Mouse (Mus musculus) right cerebral cortex, postnatal 14 days (tissue): ENCODE results near the gene Cyp46a1.

Experiments used
- DNase-seq: peaks from one replicate; pipeline ENCODE4 v3.0.0; 2022

The Cyp46a1 gene

DNA sequence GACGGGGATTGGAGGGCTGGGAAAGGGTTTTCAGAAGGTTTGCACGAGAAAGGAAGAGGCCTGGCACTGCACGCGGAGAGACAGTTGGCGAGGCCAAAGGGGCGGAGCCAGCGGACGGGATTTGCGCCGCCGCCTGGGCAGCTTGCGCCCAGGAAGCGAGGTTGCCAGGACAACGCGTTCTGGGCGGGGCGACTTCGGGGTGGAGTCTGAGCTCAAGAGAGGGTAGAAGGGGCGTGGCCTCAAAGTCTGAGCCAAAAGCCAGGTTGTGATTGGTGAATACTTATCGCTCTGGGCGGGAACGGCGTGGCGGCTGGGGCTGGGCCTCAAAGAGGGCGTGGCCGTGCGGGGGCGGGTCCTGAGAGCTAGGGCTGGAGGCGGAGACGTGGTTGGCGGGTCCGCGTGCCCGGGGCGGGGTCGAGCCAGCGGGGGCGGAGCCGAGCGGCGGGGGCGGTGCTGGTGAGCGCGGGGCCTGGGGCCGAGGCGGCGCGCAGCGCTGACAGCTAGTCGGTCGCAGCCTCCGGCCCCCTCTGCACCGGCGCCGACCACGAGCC, at the start of gene Cyp46a1:
Cyp46a1 (plus strand) TSS at position 487 of the 551 bp plus-strand sequence.
- peak; percentile 100 for DNase-seq

DNA sequence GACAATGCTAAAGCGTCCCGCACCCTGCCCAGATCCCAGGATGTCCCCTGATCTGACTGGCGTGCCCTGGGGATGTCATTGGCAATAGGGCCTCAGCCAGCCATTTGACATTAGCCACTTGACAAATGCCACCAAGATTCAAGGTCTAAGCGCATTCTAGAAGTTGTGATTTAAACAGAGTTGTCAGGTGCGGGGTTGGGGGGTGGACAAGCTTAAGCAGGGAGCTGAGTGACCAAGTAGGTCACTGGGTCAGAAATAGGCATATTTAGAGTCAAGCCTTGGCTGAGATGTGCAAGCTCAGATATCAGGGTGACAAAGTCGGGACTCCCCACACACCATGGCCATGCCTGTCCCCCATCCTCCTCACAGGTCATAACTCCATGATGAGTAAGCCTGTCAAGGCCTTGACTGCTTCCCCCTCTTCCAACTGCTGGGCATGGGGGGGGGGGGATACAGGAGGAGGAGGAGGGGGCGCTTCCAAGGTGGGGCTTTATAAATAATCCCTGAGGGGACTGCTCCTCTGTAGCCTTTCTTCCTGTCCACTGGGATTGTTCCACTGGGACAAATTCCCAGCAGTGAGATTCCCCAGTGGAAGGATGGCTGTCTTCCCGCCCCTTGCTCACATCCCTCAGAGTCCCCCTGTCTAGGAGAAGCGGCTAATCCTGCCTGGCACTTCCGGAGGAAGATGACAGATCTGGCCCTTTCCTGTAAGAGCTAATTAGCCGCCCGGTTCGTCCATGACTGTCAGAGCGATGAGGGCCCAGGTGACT, 49.5 kb upstream of the Cyp46a1 start:
- DNase-seq: no peak

DNA sequence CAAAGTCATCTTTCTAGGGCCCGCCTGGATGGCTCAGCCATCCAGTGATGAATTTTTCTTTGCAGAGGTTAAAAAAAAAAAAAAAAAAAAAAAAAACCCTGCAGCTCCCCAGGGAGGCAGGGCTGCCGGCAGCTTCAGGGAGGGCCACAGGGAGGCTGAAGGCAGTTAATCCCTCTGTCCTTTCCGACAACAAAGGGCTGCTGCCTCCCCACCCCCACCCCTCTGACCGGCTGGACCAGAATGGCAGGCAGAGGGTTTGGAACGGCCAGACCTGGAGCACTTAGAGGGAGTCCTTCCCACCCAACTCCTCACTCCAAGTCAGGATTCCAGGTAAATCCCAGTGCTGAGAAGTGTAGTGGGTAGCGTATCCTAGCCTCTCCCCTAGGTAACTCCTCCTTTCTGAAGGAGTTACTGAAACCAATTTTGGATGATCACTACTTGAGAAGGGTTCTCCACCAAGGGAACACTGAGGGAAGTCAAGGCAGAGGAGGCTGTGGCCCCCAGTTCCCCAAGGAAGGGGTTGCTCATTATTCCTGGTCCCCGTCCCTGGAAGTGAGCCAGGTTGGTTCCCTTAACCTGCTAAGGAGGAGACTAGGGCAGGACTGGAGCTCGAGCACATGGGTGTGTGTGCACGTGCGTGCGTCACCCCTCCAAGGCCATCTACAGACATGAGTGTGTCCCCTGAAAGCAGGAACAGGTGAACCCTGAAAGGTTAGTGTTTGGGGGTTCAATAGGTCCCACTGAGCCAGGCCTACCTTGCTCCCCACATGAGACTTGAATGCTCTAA, 48.8 kb upstream of the Cyp46a1 start:
- DNase-seq: no peak

DNA sequence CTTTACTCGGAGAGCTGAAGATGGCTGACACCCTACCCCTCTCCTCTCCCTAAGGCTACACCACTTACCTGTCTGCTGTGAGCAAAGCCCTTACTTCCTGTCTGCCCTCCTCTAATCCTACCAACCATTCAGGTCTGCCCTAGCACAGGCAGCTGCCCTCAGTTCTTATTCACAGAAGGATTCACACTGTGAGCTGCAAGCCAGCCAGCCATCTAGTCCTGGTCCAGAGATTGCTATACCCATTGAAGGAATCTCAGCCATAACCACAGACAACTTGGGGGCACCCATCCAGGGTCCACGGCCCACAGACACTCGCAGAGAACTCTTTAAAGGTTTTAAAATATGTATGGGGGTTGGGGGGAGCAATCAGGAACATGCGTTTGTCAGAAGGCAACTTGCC, 47.8 kb upstream of the Cyp46a1 start:
- no peak for DNase-seq

DNA sequence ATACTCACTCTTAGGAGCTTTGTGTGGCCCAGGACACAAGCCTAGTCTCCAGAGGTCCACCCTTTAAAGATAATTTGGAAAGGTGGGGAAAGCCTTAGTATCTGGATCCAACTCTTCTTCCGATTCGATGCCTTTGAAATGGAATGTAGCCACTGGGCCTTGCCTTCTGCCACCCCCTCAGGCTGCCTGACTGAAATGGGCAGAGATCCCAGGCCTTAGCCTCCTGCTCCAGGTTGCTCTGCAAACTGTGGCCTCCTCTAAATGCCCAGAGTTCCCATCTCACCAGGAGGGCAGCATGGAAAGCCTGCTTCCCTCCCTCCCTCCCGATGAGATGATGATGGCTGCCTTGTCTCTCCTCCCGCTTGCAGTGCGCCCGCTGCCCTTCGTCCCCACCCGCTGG, 47.2 kb upstream of the Cyp46a1 start:
- no peak for DNase-seq

DNA sequence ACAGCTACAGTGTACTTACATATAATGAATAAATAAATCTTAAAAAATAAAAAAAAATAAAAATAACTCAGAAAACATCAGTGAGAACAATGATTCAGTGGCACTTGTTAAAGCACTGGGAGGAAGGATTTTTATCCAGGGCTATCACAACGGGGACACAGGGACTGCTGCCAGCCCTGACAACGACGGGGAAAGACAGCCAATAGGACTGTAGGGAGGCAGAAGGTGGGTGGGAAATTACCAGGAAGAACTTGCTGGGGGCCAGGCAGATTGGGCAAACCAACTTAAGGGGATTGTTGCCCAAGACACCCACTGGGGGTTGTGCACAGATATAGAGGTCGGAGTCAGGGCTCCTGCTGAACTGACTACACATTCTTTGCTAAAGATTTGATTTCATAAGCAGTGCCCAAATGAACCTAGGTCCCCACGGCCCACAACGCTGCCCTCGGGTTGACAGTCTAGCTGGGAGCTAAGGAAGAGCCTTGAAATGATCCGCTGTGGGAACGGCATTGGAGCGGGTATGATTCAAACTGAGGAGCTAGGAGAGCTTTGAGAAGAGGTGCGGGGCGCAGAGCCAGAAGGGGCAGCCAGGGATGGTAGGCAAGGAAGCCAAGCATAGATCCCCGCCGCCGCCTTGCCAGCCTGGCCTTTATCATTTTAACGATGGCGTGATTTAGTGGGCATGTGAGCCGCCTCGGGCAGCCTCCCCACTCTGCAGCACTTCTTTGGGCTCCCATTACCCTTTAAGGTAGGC, 45.9 kb upstream of the Cyp46a1 start:
- DNase-seq: no peak

DNA sequence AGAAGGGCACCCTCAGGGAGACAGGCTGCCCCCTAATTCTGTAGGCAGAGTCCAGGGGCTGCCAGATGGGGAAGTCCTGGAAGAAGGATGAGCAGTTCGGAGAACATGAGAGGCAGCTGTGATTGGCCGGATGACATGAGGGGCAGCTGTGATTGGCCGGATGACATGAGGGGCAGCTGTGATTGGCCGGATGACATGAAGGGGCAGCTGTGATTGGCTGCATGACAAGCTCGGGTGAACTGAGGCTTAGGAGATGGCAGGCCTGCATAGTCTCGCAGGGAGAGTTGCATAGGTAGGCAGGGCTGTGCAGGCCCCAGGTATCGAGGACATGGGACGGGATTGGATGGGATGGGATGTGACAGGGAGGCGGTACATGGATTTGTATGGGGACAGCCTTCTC, 41.8 kb upstream of the Cyp46a1 start:
- no peak for DNase-seq

DNA sequence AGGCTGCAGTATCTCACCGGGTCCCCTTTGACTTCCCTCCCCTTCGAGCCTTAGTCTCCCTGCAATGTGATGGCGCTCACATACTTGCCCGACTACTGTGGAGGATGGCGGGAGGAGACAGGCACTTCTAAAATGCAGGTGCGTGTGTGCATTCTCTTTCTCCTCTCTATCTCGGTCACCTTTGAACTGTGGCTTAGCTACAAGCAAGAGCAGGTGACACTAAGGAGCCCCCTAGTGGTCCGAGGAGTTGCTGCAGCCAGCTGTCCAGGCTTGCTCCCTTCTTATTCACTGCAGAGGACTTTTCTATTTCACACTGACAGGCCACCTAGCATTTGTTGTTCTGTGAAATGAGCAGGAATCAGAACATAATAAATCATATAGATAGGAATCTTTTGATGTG, 41.2 kb upstream of the Cyp46a1 start:
- peak; percentile 58 for DNase-seq

DNA sequence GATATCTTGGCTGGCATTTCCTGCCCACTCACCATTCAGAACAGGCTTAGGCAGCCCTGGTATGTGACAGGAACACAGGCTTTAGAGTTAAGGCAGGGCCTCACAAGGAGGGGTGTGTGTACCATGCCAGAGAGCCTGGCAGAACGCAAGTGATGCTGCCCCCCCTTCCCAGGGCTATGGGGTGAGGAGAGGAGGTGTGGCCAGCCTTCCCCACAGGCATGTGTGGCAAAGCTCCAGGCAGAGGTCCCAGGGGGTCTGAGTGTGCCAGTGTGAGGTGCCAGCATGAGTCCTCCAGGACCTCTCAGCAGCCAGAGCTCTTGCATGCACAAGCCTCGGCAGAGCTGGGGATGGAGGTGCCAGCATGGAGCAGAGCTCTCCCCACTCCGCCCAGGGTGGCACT, 39.6 kb upstream of the Cyp46a1 start:
- DNase-seq: no peak

DNA sequence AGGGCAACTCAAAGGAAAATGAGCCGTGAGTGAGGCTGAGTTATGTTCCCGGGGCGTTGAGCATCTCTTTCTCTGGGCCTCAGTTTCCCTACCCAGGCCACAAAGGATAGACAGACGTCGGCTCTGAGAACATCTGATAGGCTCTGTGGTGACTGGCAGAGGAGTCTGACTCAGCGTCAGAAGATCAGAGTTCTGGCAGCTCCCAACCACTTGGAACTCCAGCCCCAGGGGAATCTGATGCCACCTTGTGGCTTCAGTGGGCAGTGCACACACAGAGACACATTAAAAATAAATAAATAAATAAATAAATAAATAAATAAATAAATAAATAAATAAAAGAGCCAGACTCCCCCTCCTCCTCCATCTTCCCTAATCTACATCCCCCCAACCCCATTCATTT, 37.1 kb upstream of the Cyp46a1 start:
- no peak for DNase-seq

DNA sequence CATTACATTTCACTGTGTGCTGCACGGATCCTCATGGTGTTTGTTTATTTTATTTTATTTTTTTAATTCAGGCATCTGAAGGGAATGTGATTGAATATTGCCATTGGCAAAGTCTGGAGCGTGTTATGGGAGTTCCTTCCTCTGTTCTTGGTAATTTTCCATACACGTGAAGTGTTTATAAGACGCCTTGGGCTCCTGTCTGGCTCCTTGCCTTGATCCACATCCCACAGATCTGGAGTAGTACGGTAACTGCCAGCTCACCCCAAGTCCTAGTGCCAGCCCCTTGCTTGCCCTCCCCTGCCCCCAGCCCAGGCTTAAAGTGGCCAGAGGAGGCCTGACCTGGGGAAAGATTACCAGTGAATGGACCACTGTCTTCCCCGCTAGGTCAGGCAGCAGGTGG, 33.2 kb upstream of the Cyp46a1 start:
- no peak for DNase-seq

DNA sequence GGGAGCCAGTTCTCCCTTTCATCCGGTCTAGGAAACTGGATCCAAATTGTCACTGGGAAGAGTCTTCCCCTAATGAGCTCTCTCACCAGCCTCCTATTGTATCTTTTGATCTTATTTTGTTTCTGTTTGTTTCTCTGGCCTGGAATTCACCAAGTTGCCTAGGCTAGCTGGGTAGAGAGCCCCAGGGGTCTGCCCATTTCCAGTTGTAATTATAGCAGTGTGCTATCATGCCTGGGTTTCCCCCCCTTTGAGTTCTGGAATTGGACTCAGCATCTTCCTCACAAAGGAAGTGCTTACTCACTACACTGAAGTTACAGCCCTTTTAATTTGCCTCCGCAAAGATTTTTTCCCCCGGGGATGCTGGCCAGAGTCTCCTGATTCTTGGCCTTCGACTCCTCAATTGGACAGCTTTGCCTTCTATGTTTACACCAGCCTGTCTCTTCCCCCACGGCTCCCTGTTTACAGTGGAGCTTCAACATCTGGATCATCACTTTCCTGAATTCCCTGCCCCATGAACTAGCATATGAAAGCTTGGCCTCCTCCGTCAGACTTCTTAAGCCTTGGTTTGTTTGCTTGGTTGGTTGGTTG, 30.3 kb upstream of the Cyp46a1 start:
- DNase-seq: no peak

DNA sequence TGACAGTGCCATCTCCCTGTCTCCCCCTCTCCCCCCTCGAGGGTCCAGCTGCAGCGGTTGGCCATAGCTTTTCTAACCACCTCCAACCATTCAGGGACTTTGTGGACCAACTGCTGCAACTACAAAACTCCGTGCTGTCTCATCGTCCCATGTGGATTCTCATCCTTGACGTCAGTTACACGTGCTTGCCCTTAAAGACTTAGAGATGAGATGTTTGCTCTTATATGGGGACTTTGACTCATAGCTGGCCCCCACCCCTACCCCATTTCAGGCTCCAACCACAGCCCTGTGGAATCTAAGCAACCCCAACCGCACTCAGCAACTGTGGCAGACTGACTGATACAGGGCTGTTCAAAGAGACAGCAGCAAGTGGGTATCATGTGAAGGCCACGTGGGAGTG, 29.0 kb upstream of the Cyp46a1 start:
- DNase-seq: no peak

DNA sequence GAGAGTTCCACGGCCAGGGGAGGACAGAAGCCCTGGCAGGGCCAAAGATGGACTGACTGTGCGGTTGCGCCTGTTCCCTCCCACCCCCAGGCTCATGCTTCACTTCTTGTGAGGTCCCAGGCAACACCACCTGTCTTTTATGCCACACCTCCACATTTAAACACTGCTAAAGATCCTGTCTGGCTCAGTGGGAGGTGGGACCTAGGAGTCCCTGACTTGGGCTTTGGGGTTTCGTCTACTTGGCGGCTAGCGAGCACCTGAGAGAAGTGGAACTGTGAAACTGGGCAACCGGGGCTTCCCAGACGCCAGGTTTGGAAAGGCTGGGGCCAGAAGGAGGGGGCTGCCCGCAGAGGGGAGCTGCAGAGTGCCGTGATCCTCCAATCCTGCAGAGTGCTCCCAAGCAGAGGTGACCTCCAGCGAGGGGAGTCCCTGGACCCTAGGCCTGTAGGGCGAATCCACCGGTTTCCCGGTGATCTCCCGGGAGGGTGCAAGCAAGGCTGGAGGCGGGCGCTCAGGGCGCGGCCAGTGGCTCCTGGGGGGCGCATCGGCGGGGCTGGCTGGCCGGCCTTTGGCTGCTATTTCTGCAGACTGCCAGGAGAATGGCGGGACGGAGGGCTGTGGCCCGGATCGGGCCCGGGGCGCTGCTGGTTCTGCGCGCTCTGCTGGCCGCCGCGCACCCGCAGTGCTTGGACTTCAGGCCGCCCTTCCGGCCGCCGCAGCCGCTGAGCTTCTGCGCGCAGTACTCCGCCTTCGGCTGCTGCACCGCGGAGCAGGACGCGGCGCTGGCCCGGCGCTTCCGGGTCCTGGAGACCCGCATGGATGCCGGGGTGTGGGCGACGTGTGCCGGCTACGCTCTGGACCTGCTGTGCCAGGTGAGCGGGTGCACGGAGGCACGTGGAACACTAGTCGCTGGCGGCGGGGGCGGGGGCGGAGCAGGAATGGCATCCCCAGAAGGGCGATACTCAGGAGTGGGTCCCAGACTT, 28.1 kb upstream of the Cyp46a1 start, which contains the start of gene Hhipl1:
Hhipl1 (plus strand) TSS at position 459 of the 983 bp plus-strand sequence.
- DNase-seq: peak; percentile 33

DNA sequence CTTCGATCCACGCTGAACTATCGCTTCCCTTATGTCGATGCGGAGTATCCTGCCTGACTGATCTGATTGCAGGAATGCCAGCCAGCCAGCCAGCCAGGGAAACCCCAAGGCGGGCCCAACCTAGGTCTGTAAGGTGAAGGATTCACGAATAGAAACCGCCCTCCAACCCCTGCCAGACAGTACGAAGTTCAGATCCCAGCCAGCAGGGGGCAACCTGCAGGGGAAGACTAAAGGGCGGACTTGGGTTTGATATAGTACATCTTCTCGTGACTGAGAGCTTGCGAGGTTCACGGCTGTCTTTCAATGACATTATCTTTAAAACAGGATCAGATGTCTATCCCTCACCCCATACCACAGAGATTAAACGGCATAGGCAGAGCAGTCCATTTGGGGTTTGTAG, 26.6 kb upstream of the Cyp46a1 start:
- peak; percentile 70 for DNase-seq

DNA sequence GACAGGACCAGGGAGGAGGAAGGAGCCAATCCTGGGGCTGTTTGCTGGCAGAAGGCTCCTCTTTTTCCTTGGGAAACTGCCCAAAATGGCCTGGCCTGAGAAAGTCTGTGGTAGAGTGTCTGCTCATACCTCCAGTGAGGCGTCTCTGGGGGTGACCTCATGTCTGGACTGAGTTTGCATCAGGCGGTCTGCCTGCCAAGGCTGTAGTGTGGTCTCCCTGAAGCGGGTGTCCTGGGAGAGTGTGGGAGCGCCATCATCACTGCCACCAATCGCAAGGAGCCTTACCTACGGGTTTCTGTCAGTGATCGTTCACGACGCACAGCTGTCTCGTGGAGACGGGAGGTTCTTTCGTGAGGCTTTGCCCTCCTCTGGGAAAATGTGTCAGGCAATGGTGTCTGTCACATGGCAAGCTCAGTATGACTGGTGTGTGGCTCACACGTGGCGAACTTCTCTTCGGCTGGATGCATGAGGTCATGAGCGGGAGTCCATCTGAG, 25.8 kb upstream of the Cyp46a1 start:
- no peak for DNase-seq

DNA sequence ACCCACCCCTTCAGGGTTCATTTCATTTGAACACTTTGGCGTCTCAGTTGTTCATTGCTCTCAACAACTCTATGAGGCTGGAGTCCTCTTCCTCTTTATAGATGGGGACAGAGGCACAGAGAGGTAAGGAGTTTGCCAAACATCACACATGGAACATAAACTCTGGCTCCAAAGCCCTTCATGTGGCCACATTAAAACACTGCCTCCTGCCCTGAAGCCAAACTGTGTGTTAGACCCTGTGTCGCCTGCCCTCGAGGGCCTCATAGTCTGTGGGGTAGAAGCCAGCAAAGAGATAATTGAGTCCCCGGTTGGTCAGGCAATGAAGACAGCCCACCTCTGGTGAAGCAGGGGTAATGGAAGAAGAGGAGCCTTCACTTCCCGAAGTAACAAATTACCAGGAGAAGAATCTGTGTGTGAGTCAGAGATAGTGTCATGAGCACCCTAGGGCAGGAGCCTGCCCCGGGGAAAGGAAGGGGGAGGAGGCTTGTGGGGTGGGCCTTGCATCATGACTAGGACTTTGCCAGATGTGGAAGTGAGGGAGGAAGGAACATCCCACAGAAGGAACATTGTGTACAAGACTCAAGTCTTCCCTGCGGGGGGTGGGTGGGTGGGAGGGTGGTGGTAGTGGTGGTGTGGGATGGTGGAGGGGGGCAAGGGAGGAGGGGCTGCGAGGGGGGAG, 24.9 kb upstream of the Cyp46a1 start:
- no peak for DNase-seq

DNA sequence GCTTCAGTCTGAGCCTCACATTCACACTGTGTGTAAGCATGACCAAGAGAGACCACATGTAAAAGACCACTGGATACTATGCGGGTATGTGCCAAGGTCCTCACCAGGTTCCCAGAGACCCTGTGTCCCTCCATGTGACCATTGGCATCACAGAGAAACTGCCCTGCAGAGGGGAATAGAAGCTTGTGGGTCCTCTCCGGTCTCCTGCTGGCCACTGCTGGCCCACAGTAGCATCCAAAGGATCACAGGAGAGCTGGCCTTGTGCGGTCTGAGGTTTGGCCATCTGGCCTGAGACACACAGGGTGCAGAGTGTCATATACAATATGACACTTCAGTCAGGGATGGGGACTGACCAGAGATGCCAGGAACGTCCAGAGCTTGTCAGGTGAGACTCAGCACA, 24.1 kb upstream of the Cyp46a1 start:
- DNase-seq: no peak

DNA sequence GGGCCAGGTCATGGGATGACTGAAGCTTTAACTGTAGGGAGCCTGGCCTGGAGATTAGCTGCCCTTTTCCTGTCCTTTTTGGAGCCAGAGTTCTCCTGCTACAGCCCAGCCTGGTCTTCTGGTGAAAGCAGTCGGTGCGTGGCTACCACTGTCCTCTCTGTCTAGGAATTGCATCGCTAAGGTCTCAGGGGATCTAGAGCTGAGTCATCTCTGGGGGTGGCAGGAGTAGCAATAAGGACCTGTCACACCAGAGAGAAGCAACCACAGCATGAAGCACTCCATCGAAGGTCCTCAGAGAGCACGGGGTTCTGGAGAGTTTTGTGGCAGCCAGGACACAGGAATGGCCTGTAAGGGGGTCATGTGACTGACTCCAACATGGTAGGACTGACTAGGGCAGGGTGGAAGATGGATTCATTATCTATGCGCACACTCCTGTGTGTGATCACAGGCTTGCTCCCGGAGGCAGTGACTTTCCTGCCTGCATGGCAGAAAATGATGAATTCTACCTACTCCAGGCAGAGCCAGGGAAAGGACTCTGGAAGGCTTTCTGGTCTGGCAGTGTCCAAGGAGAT, 23.6 kb upstream of the Cyp46a1 start:
- DNase-seq: no peak

DNA sequence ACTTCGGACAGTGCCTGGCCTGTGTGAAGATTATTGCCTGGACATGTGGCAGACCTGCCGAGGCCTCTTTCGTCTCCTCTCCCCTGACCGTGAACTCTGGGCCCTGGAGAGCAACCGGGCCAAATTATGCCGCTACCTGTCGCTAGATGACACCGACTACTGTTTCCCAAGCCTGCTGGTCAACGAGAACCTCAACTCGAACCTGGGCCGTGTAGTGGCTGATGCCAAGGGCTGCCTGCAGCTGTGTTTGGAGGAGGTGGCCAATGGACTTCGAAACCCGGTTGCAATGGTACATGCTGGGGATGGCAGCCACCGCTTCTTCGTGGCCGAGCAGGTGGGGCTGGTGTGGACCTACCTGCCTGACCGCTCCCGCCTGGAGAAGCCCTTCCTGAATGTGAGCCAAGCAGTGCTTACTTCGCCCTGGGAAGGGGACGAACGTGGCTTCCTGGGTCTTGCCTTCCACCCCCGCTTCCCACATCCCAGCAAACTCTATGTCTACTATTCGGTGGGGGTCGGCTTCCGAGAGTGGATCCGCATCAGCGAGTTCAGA, 22.4 kb upstream of the Cyp46a1 start:
- DNase-seq: no peak
